Mouse (Mus musculus) left cerebral cortex, adult 2 months (tissue): ENCODE data around the gene Amph. TPM values are rescaled to one million over a fixed set of nuclear protein-coding genes. Genes with fewer than 3 reads are reported as not detected.

Experiments
- DNase-seq, 2 experiments: peaks; one replicate each; pipeline ENCODE4 v3.0.0; 2021 to 2022; ENCODE audit warnings: low spot score in 2 of 2, mixed read lengths in 1 of 2; ENCODE audit errors: extremely low spot score in 1 of 2
- H3K27ac ChIP-seq: fragments of 200-600 bp; 2 replicates; pipeline ENCODE4 v1.8.1; 2022
- H3K4me3 ChIP-seq: fragments of 200-600 bp; 2 replicates; pipeline ENCODE4 v1.8.1; 2022
- CTCF ChIP-seq: fragments of 200-600 bp; IDR thresholded peaks from 2 replicates; pipeline ENCODE4 v1.8.1; 2022; ENCODE audit warnings: antibody characterized with exemption, mild to moderate bottlenecking, moderate library complexity
- intact Hi-C: fragments of 180-260 bp; cut with DNase I; formaldehyde crosslinking; loops from one replicate; pipeline ENCODE4 v1.15.1; 2025
- total RNA-seq, 2 experiments: library from RNA; stranded (reverse); gene quantifications; 2 replicates each; pipeline ENCODE4 v1.2.3; 2021

Gene Amph
- total RNA-seq, 2 experiments from 2014 or later, result 189 to 218 TPM

DNA sequence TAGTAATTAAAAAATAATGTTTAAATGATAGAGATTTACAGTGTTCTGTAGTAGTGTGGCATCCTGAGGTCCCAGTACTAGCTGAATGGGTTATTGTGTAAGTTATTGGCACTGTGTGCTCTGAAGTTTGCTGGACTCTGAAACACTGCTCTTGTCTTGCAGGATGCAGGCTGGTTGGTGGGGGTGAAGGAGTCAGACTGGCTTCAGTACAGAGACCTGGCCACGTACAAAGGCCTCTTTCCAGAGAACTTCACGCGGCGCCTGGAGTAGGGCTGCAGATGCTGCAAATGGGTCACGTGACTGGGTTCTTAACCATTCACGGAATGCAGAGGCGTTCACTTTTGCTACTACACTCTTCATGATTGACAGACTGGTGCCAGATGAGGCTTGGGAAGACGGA, 201.6 kb downstream of the Amph start:
- no peak for DNase-seq
- Histone ChIP-seq H3K4me3 (no peak overlapping the region), H3K27ac (peak overlapping the region; percentile 47; the same call in 1 of the 2 replicates)
- TF ChIP-seq CTCF, result no peak
- intact Hi-C loops, result no loop called here

DNA sequence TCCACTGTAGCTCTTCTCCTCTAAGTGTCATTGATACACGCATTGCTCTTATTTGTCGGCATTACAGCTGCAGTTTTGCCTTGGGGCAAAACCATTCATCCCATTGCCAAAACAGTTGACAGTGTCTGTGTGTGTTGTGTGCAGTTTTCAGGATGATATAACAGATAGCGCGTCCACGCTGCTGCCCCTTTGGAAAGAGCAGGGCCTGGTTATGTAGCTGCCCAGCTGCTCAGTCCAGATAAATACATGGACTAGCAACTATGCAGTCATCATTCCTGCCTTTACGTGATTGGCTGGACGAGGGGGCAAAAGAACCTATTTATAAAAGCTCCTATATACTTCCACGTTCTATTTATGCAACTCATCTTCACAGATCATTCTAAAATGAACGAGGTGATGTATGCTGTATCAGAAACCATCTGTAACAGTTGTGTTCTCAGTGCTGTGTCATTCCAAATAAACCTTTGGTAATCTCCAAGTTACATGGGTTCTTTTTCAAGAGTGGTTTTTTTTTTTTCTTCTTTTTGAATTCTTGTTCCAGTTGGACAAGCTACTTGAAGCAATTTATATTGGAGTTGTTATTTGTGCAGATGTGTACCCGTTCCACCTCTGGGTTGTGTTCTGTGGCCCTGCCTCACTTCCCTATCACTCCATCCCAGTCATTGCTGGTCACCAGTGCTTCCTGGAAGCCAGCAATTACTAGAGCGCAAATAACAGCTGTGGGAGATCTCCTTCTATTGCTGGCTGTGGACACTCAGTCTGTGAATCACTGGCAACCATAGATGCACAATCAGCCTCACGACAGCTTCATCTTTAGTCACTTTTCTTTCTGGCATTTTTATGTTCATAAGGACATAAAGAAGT, 202.7 kb downstream of the Amph start:
- no peak overlapping the region for H3K4me3 ChIP-seq
- no peak for TF ChIP-seq CTCF
- DNase-seq, result no peak
- intact Hi-C loops, result no loop called here
- H3K27ac ChIP-seq, result peak overlapping the region; percentile 47; the same call in 1 of the 2 replicates

DNA sequence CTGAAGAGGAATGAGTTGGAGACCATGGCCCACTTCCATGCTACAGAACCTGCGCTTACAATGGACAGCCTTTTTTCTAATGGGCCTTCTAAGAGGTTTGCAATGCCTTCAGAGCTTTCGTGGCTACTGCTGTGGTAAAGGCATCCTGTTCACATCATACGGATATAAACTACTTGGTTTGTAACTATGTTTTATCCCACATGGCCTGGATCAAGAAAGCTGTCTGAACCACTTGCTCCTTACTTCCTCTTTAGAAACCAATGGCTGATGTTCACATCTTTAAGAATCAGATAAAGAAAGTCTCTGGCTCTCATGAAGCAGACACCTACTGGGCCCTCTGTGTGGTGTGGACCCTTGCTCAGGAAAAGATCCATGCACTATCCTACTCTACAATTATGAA, 204.1 kb downstream of the Amph start:
- DNase-seq, result no peak
- intact Hi-C loops, result no loop called here
- Histone ChIP-seq H3K4me3 (no peak overlapping the region), H3K27ac (no peak overlapping the region)
- TF ChIP-seq CTCF, result no peak

DNA sequence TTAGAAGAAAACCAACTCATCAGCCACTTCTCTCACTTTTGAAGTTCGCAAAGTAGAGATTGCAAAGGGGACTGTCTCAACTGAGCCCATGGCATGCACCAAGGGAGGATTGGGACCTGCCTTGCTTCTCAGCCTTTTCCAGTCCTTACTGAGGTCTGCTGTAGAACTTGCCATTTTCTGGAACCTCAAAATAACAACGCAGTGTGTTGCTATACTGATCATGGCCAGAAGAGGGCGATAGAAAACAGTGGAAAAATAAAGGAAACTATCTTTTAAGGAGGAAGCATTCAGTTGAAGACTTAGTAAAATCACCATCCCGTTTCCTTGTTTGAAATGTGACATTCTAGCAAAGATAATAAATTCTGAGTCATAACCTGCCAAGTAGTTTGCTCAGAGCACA, 210.5 kb downstream of the Amph start:
- DNase-seq, result peak; percentile 58 to 70
- Histone ChIP-seq H3K4me3 (no peak overlapping the region), H3K27ac (no peak overlapping the region)
- intact Hi-C loops, result loop anchor here (2.0 to 5.0 kb wide), 2 partner anchors 484 to 526 kb away; no protein-coding TSS in a partner anchor
- TF ChIP-seq CTCF, result peak; percentile 92

DNA sequence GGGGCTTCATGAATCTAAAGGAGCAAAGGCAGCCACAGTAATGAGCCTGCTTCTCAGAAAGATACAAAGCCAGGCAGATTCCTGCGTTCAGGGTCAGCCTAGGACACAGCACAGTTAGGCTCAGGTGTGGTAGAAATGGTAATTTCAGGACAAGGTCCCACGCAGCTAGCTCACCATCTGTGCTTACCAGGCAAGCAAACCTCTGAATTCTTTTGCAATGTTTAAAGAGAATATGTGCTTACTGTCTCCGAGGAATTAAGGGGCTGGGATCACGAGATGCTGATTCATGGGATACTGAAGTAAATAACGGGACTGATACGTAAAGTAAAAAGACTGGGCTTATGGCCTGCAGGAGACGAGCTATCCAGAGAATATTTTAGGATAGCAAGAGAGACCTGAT, 212.6 kb downstream of the Amph start:
- no peak for DNase-seq
- Histone ChIP-seq H3K27ac (no peak overlapping the region), H3K4me3 (no peak overlapping the region)
- no peak for TF ChIP-seq CTCF
- intact Hi-C loops, result loop anchor here (5.0 kb wide), 1 partner anchor 82 kb away; no protein-coding TSS in a partner anchor

DNA sequence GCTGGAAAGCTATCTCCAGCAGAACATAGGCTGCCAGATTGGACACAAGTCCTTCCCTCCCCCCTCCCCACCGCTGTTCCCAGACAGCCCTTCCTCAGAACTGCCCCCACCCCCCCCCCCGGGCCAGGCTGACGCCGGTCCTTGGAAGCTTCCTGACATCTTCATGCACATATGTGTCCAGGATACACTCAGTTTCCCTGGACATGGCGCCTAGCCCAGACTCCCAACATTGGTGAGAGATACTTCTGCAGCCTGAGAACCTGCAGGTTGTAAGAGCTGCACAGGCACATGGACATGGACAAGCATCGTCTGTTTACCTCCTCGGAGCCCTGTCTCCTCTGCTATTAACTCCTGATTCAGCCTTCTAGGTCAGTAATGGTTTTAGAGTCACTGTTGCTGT, 213.1 kb downstream of the Amph start:
- Histone ChIP-seq H3K27ac (no peak overlapping the region), H3K4me3 (no peak overlapping the region)
- intact Hi-C loops, result loop anchor here (5.0 kb wide), 1 partner anchor 81 kb away; no protein-coding TSS in a partner anchor
- TF ChIP-seq CTCF, result no peak
- DNase-seq, result no peak

DNA sequence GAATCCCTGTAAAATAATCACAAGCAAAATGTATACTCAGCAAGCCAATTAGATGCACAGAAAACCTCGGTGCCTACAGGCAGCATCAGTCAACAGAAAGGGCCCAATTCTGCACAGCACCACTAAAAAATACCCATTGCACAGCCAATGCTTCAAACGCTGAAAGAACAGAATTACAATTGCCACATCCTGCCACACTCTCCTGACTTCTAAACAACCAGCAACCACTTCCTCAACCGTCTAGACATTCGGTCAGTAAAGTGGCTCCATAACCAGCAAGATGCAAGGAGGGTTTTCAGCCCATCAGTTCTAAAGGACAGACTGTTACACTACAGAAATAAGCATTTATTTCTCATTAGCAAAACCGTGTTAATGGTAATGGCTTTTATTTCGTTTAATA, 214.1 kb downstream of the Amph start:
- no peak for TF ChIP-seq CTCF
- Histone ChIP-seq H3K27ac (no peak overlapping the region), H3K4me3 (no peak overlapping the region)
- DNase-seq, result no peak
- intact Hi-C loops, result loop anchor here (5.0 kb wide), 1 partner anchor 80 kb away; no protein-coding TSS in a partner anchor

DNA sequence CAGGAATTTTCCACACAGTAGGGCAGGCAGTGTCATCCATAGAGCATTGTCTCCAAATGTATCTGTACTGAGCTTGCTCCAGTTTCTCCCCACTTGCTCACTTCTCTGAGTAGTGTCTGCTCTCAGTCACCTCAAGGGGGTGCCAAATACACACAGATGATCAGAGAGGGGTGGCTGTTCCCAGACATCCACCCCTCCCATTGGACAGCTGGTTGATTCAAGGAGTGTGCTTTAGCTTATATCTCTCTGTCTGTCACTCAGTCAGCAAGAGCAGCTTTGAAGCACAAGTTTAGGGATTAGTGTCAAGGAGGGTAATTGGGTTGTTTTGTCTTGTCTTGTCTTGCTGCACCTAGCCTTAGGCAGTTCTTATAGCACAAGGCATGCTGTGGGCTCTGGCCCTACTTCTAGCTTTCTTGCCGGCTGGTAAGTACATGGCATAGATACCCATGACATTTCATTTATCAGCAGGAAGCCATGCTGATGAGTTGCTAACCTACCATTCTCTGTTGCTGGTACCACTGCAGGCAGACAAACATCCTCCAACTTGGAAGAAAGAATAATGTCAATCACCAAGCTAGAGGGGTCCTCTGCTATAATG, 229.8 kb downstream of the Amph start:
- peak; percentile 80 for TF ChIP-seq CTCF
- Histone ChIP-seq H3K4me3 (no peak overlapping the region), H3K27ac (no peak overlapping the region)
- DNase-seq, result peak in 1 of 2 experiments; percentile 45
- intact Hi-C loops, result loop anchor here (1.0 to 10.0 kb wide), 5 partner anchors 60 to 1107 kb away; no protein-coding TSS in a partner anchor

DNA sequence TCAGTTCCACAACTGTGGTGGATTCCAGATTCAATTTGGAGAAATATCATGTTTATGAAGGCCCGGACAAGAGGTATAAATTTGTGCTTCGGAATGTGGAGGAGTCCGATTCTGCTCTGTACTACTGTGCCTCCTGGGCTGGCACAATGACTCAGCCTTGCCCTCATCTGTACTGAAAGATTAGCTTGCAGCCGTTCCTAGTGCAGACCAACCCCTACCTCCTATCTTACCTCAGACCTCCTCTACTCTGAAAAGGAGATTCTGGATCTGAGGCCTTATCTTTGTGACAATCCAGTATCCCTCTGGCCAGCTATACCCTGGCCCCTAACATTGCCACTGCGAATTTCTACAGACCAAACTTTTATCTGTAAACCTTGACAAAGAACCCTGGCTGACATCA, 230.3 kb downstream of the Amph start:
- no peak for TF ChIP-seq CTCF
- DNase-seq, result no peak
- intact Hi-C loops, result loop anchor here (5.0 to 10.0 kb wide), 4 partner anchors 59 to 1106 kb away; no protein-coding TSS in a partner anchor
- Histone ChIP-seq H3K4me3 (no peak overlapping the region), H3K27ac (no peak overlapping the region)

DNA sequence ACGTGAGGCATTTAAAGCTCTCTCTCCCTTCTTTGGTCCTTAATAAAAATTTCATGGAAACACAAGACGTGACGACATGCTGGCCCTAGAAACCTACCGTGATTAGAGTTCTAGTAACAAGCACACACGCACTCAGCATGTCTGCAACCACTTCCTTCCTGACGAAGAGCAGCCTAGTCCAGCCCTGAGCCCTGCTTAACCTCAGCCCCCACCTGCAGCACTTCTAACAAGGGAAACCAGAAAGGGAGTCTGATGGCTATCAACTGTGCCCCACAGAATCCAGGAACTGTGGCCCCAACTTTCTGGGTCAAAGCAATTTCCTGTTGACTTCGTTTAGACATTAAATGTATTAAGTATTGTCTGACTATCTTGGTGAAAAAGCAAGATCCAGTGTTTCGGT, 234.3 kb downstream of the Amph start:
- Histone ChIP-seq H3K27ac (no peak overlapping the region), H3K4me3 (no peak overlapping the region)
- no peak for TF ChIP-seq CTCF
- intact Hi-C loops, result loop anchor here (5.0 kb wide), 1 partner anchor 180 kb away; no protein-coding TSS in a partner anchor
- DNase-seq, result no peak

DNA sequence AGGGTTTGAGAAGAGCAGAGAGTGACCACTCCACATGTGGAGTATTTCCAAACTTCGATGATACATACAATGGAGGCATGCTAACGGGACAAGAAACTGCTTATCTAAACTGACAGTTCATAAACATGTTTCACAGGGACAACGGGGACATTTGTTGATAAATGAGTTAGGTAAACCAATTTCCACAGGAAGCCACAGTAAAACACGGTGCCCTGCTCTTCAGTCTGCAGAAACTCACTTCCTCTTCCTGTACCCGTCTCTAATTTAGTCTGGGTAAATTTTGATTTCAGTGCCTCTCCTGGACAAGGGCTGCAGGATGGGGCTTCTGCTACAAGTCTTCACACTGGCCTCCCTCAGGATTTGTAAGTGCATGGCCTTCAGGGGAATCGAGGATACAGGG, 242.0 kb downstream of the Amph start:
- DNase-seq, result no peak
- TF ChIP-seq CTCF, result no peak
- intact Hi-C loops, result no loop called here
- H3K27ac ChIP-seq, result no peak overlapping the region
- H3K4me3 ChIP-seq, result no peak overlapping the region

DNA sequence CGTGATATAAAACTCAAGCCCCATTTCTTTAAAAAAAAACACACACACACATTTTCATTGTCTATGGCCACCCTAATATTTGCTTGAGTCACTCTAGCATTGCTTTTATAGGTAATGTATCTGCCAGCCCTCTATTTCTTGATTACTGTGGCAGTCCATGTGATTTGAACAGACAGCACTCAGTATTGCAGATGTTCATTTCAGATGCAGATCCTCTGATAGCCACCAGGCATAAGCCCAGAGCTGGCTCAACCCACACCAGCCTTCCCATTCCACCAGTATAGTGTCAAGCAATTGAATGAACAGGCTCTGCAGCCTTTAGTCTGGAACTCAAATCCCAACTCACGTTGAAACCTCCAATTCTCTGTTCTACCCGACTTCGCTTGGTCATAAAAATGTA, 246.8 kb downstream of the Amph start:
- intact Hi-C loops, result no loop called here
- no peak for DNase-seq
- Histone ChIP-seq H3K4me3 (no peak overlapping the region), H3K27ac (no peak overlapping the region)
- no peak; the same call in 1 of the 2 replicates for TF ChIP-seq CTCF
